Mouse (Mus musculus): ENCODE measurements around the gene Macrod2.

DNA sequence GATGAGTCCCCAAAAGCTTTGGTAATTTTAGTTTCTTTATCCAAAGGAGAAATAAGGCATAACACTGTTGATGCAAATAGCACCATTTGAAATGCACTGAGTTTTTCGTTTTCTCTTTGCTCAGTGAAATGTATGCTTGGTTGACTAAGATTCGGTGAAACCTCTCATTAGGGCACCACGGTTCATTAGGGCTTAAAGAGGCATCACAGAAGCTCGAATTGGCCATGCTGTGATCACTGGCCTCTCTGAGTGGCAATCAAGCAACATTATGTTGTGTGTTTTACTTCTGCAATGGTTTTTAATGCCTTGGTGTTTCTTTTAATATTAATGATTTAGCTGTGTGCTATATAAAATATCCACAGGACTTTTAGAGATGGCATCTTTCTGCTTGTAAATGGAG lies 768.8 kb downstream of the Macrod2 start:
- TF ChIP-seq CTCF (IDR thresholded peaks at IDR 0.05; ENCODE audit: extremely low read depth, insufficient read length, insufficient replicate concordance, low read depth, low read length) (no peak), POLR2A (IDR thresholded peaks at IDR 0.05; ENCODE audit: low read depth, low read length) (no peak)
